Mouse (Mus musculus) ZHBTc4 (cell line): ENCODE measurements at regions not wholly inside any gene's neighbourhood (a gene's known extent, or its start where the extent isn't known, plus 50 kb on each side); places are given as distances from the start of the nearest gene placed in this dataset.

Experiments used
- DNase-seq: peaks from one replicate; pipeline ENCODE4 v3.0.0-alpha.2; 2011; ENCODE audit warnings: low read depth, low spot score

DNA sequence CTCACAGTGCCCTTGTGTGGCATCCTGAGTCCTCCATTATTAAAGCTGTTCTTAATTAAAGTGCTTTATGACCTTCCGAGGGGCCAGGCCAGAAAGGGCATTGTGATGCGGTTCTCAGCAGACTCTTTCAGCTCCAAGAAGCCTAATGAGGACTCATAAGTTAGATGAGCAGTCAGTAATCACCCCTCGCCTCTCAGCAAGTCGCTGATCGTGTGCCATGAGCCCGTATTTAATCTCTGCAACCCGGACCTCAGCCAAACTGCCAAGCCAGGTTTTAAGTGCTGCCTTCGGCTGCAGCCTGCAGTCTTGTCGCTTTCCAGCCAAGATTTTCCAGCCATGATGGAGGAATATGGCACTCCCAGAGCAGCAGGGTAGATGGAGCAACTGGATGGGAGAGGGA is 56.1 kb upstream of the Rbfox1 start:
- no peak for DNase-seq

DNA sequence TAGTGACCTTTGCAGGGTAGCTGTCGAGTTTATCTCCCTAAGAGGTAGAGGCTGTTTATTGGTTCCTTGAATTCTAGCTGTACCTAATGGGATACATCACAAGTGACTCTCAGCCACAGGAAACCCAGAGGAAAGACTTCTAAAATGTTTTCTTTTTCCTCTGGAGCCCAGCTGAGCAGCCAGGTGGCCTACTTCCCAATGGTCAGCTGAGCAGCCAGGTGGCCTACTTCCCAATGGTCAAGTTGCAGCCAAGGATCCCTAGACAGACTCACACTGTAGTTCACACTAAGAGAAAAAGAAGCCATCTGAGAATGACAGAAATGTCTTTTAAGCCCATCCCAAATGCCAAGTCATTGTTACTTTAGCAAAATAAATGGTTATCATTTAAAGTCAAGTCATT is 61.8 kb upstream of the Rbfox1 start:
- DNase-seq, result no peak

DNA sequence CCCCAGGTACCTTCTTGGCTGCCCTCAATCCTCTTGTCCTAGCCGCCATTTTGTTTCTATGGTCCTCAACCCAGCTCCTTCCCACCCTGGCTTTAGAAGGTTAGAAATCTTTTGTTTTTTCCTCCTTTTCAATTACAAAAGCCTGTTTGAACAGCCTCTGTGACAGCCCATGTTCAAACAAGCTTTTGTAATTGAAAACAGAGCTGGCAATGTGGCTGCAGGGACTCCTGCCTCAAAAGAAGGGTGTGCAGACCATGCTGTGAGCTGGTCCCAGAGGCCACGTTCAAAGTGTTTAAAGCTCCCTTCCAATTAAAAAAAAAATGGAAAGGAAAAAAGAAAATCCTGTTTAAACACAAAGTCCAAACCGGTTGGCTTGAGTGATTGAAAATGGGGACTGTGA is 68.0 kb upstream of the Rbfox1 start:
- DNase-seq, result peak; percentile 58

DNA sequence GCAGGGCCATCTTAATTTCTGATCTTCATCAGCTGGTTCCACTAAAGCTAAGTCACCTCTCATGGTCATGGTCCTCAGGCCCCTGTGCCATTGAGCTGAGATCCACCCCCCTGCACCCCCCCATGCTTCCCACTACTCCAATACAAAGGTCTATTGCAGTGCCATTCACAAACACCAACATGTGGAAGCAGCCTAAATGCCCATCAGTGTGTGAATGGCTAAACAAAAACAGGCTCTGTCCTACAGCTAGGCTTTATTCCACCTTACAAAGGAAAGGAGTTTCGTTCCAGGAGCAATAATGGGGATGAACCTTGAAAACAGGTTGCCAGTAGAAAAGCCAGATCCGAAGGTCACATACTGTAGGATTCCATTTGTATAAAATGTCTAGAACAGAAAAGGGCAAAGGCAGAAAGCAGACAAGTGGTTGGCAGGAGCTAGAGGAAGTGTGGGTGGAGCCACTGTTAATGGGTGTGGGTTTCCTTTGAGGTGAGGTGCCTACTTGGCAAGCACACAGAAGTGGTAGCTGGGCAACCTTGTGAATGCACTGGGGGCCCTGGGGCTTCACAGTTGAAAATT is 72.8 kb upstream of the Rbfox1 start:
- DNase-seq, result peak; percentile 56

DNA sequence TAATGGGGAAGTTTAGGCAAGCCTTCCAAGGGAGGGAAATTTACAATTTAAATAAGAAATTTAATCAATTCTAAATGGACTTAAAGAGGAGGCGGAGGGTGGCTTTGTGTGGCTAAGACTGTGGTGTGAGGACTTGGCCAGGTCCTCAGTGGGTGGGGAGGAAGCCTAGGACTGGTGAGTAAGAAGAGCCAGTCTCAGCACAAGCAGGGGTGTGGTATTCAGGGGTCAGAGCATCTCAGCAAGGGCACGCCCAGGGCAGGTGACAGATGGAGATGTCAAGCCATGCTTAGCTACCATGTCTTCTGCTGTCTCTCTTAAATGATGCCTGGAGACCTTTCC is 73.5 kb upstream of the Rbfox1 start:
- peak; percentile 27 for DNase-seq

DNA sequence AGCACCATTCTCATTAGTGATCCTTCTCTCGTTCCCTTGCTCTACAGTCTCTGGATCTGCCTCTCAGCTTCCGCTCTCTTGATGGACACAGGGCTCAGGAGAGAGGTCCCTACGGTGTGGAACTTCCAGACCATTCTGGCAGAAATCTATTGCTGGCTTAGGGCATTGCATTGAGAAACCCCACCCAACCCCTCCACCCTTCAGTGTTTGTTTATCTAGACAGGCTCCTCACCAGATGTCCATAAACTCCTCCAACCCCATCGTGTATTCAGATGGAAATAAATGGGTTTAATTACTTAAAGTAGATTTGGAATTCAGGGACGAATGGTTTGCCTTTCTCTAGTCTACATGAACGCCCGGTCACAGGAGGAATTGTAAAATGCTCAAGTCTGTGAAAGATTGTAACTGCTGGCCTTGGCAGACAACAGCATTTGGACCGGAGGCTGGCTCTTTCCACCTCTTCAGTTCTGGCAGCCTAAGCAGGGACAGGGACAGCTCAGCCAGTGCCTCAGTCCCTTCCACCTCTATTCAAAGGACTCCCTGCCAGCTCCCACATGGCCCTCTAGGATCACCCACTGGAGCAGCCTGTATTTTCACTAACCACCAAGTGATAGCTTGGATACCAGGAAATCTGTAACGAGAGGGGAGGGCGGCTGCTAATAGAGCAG is 74.0 kb upstream of the Rbfox1 start:
- peak; percentile 15 for DNase-seq

DNA sequence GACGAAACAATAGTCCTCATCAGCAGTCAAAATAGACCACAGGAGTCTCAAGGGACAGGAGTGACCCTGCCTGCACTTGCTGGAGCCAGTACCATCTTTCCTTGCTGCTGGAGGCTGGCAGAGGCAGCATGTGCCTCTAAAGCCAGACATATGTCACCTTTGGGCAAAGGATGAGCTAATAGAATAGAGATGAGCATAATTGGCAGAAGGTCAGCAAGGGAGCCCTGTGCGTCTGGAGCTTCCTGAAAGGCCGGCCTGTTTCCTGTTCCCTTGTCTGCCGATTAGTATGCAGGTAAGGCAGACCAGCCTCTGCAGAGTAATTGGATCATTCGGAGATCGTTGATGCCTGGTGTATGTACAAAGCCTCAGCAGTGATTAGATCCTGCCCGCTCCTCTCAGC is 87.0 kb upstream of the Rbfox1 start:
- DNase-seq, result no peak

DNA sequence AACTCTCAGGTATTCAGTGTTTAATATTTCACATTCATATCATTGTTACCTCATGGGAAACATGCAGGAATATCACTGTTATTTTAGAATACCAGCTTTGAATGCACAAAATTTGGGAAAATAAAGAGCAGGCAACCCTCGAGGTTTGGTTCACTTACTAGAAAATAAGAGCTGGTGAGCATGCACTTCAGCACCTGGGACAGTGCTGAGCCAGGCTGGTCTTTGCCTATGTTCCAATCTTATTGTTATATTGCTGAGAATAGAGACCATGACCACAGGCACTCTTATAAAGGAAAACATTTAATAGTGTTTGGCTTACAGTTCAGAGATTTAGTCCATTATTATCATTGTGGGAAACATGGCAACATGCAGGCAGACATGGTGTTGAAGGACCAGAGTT is 92.9 kb upstream of the Rbfox1 start:
- DNase-seq, result peak; percentile 12

DNA sequence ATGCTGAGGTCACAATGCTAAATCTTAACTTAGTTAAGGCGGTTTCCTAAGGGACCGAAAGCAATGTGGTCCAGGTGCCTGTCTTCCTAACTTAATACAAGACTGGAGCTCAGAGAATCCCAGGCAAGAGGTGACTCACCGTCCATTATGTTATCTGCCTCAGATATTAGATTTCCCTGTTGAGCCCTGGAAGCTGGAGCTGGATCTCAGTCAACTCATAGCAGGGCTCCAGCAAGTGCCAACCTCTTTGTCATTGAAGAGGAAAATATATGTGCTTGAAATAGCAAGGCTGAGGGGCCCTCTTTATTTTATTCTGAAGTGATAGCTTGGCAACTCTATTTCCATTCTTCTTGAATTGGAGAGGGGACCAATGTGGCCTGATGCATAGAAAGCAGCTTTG is 95.0 kb upstream of the Rbfox1 start:
- DNase-seq, result no peak

DNA sequence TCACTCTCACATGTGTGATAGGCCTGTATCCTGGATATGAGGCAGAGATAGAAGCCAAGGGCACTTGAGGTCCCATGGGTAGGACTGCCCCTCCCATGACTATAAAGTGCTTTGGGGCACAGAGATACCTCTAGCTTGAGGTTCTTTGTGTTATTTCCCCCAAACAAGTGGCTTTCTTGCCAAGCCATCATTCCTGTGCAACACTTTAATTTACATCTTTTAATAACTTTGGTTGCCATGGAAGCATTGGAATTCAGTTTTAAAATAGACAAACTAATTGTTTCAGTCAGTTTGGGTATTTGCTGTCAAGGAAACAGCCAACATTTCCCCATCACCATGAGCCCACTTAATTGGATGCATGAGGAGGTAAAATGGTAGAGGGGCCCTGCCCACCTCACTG is 97.9 kb upstream of the Rbfox1 start:
- DNase-seq, result no peak

DNA sequence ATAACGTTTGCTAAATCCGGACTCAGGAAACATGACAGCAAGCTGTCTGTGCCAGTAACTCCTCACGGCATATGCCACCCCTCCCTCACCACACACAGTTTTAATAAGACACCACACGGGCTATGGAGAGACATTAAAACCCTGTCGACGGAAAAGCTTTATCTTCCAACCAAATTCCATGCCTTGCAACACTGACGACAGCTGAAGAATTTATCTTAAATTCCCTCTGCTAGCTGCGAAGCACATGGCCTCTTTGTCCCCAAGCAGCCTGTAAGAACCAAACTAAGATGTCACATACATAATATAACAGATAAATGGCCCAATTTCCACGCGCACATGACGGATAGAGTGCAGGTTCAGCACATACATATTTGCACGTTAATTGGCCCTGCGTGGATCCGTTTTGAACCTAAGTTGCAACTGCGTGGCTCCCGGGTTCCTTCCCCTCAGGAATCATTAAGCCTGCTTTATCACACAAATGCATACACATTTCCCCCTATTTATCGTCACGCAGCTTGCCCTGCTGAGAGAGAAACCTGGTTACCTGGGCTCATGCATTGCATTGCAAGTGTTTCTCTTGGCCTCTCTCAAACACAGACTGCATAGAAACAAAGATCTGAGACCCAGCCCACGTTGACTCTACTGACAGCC is 118.3 kb upstream of the Rbfox1 start:
- no peak for DNase-seq

DNA sequence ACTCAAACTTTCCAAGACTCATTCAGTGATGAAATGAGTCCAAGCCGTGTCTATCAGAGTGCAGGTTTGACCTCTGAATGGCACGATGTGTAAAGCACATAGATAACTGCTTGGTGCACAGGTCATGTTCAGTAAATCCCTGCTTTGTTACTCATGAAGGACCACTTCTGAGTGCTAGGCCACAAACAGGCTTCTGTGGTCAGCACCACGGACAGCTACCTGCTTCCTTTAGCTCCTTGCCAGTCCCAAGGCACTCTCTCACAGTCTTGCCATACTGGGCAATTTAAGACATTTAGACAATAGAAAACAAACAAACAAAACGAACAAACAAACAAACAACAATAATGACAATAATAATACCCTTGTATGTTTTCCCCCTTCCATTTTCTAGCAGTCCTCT is 120.0 kb upstream of the Rbfox1 start:
- DNase-seq, result peak; percentile 61

DNA sequence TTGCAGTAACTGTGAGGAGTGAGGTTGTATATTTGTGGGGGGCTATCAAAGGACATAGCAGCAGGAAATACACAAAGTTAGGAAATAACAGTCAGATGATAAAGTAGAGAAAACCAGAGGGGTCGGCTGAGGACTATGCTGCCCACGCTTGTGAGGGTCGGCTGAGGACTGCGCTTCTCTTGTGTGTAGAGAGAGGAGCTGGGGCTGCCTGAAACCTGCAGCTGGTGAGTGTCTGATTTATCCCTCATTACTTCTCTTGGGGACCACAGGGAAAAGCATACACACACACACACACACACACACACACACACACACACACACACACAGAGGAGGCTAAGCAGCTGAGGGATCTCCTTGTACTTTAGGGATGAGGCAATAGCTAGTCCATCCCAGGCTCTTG is 124.3 kb upstream of the Rbfox1 start:
- DNase-seq, result no peak

DNA sequence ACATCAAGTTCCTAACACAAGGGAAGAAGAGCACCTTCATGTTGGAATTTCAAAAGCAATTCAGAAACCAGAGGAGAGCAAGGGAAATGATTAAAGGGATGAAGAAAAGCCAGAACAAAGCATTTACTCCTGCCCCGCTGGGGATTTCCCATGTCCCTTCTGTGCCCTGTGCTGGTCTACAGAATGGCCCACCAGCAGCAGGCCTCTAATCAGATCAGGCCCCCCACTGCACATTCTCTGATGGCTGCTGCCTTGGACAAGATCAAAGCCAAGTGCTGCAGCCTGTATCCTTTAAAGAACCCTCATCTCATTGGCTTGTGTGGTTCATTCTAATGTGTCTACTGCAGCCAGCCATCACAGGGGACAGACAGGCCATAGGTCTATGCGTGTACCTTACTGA is 126.1 kb upstream of the Rbfox1 start:
- no peak for DNase-seq

DNA sequence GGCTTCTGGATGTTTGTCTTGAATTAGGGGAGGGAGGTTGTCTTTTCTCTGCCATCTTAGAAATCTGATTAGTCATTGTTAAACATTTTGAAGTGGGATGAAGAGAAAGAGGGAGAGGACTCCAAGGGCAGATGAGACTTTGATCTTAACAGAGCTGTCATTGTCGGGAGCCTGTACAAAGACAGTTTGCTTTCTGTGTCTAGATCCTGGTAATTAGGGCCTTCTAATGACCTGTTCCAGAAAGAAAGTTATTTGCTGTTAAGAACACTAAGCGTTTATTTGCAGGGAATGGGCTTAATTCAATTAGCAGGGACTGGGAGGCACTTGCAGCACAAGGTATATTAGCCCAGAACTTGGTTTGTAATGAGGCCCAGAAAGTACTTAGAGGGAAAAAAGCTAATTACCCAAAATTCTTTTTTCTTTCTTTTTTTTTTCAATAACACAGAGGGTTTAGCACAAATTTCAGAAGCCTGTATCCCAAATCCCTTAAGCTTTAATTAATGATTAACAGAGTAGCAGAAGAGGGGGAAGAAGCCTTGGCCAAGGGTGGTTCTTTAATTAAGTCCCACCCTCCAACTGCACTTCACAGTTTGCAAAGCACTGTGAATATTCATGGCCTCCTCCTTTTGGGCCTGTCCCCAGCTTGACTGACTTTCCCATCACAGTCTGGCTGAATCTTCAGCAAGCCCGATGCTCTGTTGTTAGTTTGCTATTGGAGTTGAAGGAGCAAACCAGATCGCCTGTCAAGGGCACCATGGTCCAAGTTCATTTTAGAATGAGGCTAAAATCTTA is 142.2 kb upstream of the Rbfox1 start:
- peak; percentile 17 for DNase-seq

DNA sequence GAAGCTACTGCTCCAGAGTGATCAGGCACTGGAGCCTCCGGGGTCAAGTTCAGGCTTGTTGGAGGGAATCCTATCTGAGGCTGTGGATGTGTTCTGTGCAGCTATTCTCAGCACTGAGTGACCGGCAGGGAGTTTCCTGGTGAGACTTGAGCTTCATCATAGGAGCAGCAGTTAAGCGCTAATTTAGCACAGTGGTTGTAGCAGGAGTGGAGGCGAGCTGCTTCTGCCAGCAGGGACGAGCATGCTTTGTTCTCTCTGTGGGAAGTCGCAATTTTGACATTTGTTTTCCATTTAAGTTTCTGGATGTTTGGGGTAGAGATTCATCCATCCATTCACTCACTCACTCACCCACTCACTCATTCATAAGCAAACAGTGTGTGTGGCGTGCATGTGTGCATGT is 144.4 kb upstream of the Rbfox1 start:
- no peak for DNase-seq

DNA sequence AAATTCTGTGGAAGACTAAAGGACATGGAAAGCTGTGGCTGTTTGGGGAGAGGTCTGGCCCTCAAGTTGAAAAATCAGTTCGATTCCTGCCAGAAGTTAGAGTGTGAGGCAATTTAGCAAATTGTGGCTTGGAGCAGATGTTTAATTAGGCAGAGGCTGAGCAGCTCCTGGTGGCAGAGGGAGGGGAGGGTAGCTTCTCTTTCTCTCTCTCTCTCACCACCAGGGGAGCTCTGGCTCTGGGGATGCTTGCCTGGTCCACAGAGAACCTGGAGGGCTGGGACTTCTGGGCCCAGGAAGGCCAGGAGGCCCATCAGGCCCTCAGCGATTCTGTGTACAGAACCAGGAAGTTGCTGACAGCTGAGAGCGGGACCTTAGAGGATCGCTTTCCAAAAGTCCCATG is 151.5 kb upstream of the Rbfox1 start:
- no peak for DNase-seq

DNA sequence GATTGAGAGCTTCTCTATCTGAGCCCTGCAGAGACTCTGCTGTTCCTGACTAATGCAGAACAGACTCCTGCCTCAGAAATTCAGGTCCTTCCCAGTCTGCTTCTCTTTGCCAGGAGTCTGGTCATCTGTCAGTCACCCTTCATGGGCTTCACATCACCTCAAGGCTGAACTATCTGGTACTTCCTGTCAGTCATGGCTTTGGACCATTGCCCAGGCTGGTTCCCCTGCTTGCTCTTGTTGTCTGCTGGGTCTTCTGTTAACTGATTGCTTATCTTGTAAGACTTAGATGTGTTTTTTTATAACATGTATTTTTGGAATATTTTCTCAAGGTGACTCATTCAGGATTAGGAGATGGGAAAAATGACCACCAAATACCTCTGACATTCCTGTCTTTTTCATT is 162.6 kb upstream of the Rbfox1 start:
- DNase-seq, result no peak

DNA sequence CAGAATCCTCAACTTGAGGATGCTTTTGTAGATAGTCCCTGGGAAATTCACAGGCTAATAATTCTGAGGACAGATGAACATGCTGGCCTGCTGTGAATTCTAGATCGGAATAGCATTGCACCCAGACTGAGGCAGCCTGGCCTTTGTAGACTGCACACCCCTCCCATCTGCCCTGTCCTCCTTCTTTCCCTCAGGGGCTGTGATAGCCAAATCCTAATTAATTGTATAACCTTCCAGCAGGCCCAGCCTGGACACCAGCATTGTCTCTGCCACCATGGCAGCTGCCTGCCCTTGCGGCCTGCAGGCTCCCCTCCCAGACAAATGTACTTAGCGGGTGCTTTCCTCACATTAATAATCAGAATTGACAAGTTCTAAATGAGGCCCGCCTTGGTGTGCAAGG is 171.7 kb upstream of the Rbfox1 start:
- no peak for DNase-seq

DNA sequence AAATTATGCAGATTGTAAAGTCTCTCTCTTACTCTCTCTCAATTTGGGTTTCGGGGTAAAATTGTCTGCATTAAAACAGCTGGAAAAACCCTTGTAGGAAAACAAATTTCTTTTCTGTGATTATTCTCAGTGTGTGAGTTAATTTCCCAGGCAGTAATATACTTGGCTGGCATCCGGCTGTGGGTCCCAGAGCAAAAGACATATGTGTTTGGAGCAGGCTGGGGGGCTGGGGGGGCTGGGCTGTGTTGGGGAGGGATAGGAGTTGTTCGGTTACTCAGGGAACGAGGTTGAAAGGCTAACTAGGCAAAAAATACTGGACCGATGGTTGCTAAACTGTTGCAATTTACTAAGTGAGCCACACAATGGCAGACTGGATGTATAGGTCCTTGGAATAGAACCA is 175.3 kb upstream of the Rbfox1 start:
- no peak for DNase-seq

DNA sequence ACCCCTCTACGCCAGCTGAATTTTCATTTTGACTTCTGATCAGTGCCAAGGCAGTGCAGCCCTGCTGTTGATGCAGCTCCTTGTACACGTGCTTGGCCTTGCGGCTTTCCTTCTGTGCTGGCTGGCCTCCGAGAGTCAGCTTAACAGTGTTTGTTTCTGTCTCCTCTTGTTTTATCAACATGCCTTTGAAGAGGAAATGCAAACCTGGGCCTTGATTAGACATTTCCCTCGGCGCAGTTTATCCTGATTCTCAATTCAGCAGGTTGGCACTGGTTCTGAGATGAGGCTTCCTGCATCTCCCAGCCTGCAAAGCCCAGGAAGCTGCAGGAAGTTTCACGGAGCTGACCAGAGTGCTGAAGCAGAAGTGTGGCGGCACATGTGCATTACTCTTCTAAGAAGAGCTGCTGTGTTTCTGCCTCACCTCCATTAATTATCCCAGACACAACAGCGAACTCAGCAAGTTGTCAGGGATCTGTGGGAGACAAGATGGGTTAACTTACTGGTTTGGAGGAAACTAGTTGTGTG is 184.4 kb upstream of the Rbfox1 start:
- peak; percentile 75 for DNase-seq

DNA sequence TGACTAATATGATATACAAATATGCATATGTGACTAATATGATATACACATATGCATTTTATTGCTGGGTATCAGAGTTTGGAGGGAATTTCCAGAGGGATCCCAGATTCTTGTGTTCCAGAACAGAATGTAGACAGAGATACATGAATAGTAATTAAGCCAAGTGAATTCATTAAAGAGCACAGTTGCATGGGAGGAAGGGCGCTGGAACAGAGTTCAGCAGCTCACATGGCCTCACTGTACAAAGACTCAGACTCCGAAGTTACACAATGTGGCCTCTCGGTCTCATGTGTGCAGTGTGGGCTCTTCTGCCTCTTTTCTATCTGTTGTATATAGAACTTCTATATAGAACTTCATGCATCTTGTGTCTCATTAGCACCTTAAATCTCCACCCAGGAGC is 196.8 kb upstream of the Rbfox1 start:
- no peak for DNase-seq
